Mouse (Mus musculus) MEL (cell line): Measurements from ENCODE around the gene Pax9. TPM values are rescaled to one million over a fixed set of nuclear protein-coding genes. Genes with fewer than 3 reads are reported as not detected.

Source experiments
- DNase-seq: peaks from one replicate; pipeline ENCODE4 v3.0.0; 2011; ENCODE audit warnings: low read depth, low spot score
- H3K27ac ChIP-seq: 2 replicates; pipeline ENCODE4 v1.5.1; 2012; ENCODE audit warnings: low read depth, mild to moderate bottlenecking, control low read depth, low read length, moderate library complexity; ENCODE audit not compliant: control insufficient read depth
- H3K27me3 ChIP-seq, 2 experiments: fragments of 150-350 bp in 1 of 2; sonication (generic) in 1 of 2; 2 replicates each; pipeline ENCODE4 v1.6.1; 2012; ENCODE audit warnings: low read length in 2 of 2, mild to moderate bottlenecking in 2 of 2, improper control_type of control experiment in 1 of 2, moderate library complexity in 1 of 2; ENCODE audit not compliant: insufficient read depth in 2 of 2, control insufficient read depth in 1 of 2
- H3K36me3 ChIP-seq, 2 experiments: 2 replicates each; pipeline ENCODE4 v1.6.1; 2012 to 2014; ENCODE audit warnings: low read length in 2 of 2, improper control_type of control experiment in 1 of 2, inconsistent platforms in 1 of 2, mild to moderate bottlenecking in 1 of 2; ENCODE audit not compliant: insufficient read depth in 2 of 2, control insufficient read depth in 1 of 2
- H3K4me1 ChIP-seq, 2 experiments: fragments of 150-350 bp in 1 of 2; sonication (generic) in 1 of 2; 2 replicates each; pipeline ENCODE4 v1.6.1; 2012; ENCODE audit warnings: low read length in 2 of 2, improper control_type of control experiment in 1 of 2, mild to moderate bottlenecking in 1 of 2; ENCODE audit not compliant: insufficient read depth in 2 of 2, control insufficient read depth in 1 of 2
- H3K4me3 ChIP-seq, 2 experiments: fragments of 150-350 bp in 1 of 2; sonication (generic) in 1 of 2; 2 replicates each; pipeline ENCODE4 v1.5.1; 2012; ENCODE audit warnings: low read depth in 2 of 2, low read length in 2 of 2, mild to moderate bottlenecking in 2 of 2, moderate library complexity in 2 of 2, control low read depth in 1 of 2, improper control_type of control experiment in 1 of 2; ENCODE audit not compliant: control insufficient read depth in 1 of 2, insufficient read depth in 1 of 2
- H3K79me2 ChIP-seq: 2 replicates; pipeline ENCODE4 v1.6.1; 2012; ENCODE audit warnings: mild to moderate bottlenecking, low read length, moderate library complexity; ENCODE audit not compliant: control insufficient read depth, poor library complexity, insufficient read depth
- H3K9ac ChIP-seq: 2 replicates; pipeline ENCODE4 v1.6.1; 2012; ENCODE audit warnings: low read depth, mild to moderate bottlenecking, control low read depth, low read length, moderate library complexity; ENCODE audit not compliant: control insufficient read depth, poor library complexity, severe bottlenecking
- H3K9me3 ChIP-seq: fragments of 150-350 bp; sonication (generic); replicated peaks from 2 replicates; pipeline ENCODE4 v1.6.1; 2012; ENCODE audit warnings: mild to moderate bottlenecking, low read length, improper control_type of control experiment, moderate library complexity; ENCODE audit not compliant: insufficient read depth
- BHLHE40 ChIP-seq: IDR thresholded peaks from 2 replicates; pipeline ENCODE4 v1.6.1; 2012; ENCODE audit warnings: low read depth, mild to moderate bottlenecking, inconsistent platforms, low read length, improper control_type of control experiment, borderline replicate concordance
- GATA1 ChIP-seq: IDR thresholded peaks from 2 replicates; pipeline ENCODE4 v1.6.1; 2011; ENCODE audit warnings: low read depth, low read length, improper control_type of control experiment
- MYB ChIP-seq: IDR thresholded peaks from 2 replicates; pipeline ENCODE4 v1.6.1; 2011; ENCODE audit warnings: mild to moderate bottlenecking, low read depth, low read length, improper control_type of control experiment
- MYC ChIP-seq: IDR thresholded peaks from 2 replicates; pipeline ENCODE4 v1.6.1; 2011; ENCODE audit warnings: low read depth, mild to moderate bottlenecking, low read length, improper control_type of control experiment, moderate library complexity
- NRF1 ChIP-seq: IDR thresholded peaks from 2 replicates; pipeline ENCODE4 v1.6.1; 2014; ENCODE audit warnings: low read depth, mild to moderate bottlenecking, inconsistent platforms, low read length, improper control_type of control experiment, moderate library complexity; ENCODE audit not compliant: poor library complexity, insufficient read depth, severe bottlenecking
- RCOR1 ChIP-seq: IDR thresholded peaks from 2 replicates; pipeline ENCODE4 v1.6.1; 2012; ENCODE audit warnings: low read depth, mild to moderate bottlenecking, inconsistent platforms, low read length, improper control_type of control experiment
- TAL1 ChIP-seq: IDR thresholded peaks from 2 replicates; pipeline ENCODE4 v1.6.1; 2012; ENCODE audit warnings: mild to moderate bottlenecking, inconsistent platforms, low read length, moderate library complexity, mixed read lengths
- TCF12 ChIP-seq: IDR thresholded peaks from 2 replicates; pipeline ENCODE4 v1.6.1; 2014; ENCODE audit warnings: low read depth, mild to moderate bottlenecking, inconsistent platforms, low read length, improper control_type of control experiment, moderate library complexity
- ZMIZ1 ChIP-seq: IDR thresholded peaks from 2 replicates; pipeline ENCODE4 v1.6.1; 2012; ENCODE audit warnings: low read depth, mild to moderate bottlenecking, inconsistent platforms, low read length, improper control_type of control experiment, moderate library complexity
- polyA plus RNA-seq, 2 experiments: library from polyadenylated mRNA; stranded (reverse) in 1 of 2; unstranded in 1 of 2; fragments of >175 nt in 1 of 2; fragments of >200 nt in 1 of 2; gene quantifications; 2 replicates each; pipeline versions ENCODE4 v1.2.1 to v1.2.4; 2012; ENCODE audit warnings: low replicate concordance in 2 of 2, low read depth in 1 of 2; ENCODE audit not compliant: insufficient read length in 2 of 2, insufficient read depth in 1 of 2, missing spikeins in 1 of 2
- total RNA-seq: library from RNA; depleted of rRNA; stranded (reverse); fragments of 300-350 nt; gene quantifications from 2 replicates; pipeline ENCODE4 v1.2.3, GENCODE M21; 2012; rRNA removed

Pax9 gene
- total and polyA plus RNA-seq, 3 experiments: 1.7 to 4.5 TPM; not detected in 1

DNA sequence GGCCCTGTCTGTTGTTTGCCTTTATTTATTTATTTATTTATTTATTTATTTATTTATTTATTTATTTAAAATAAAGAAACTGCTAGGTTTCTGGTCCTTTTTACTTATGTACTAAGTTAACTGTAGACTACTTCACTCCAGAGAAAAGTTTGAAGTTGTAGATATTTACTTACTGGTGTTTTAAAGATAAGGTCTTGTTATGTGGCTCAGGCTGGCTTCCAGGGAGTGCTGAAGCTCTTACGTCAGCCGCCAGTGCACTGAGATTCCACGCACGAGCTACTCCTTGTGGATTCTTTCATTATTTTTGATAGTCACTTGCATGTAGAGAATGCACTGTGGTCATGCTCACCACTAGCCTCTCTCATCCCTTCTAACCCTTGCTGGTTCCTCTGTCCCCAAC lies 45.5 kb downstream of the Pax9 start:
- Histone ChIP-seq H3K27ac (no peak overlapping the region), H3K79me2 (no peaks in the 10 kb centered on the region), H3K4me1 (no peaks in the 10 kb centered on the region), H3K9ac (no peak overlapping the region), H3K27me3 (no peaks in the 10 kb centered on the region), H3K9me3 (no peaks in the 10 kb centered on the region), H3K4me3 (no peak overlapping the region), H3K36me3 (no peaks in the 10 kb centered on the region)
- TF ChIP-seq MYC (no peak), GATA1 (no peak), MYB (no peak), RCOR1 (no peak), TAL1 (no peak), BHLHE40 (no peak), TCF12 (no peak), ZMIZ1 (no peak), NRF1 (no peak)
- no peak for DNase-seq

Other genes with a start within 250 kb of the Pax9 start
- gene Nkx2-1, start 154.9 kb upstream of the Pax9 start, total RNA-seq: not detected in 2 replicates
- not detected for gene Nkx2-1, start 154.9 kb upstream of the Pax9 start, polyA plus RNA-seq
- not detected in 2 replicates for gene Nkx2-9, start 78.5 kb upstream of the Pax9 start, total RNA-seq
- gene Nkx2-9, start 78.5 kb upstream of the Pax9 start, polyA plus RNA-seq: not detected